In genomic region chr9:52208510-52209030, GRCm38 (mm10) we compare ENCODE assay signal across 14 mouse cellular contexts.
"Had no signal": no experiment of that assay in that cellular context is flagged by ENCODE, and none has a peak within 500 bp of the region (broad histone marks: within the 10 kb centered on the region; RNA-seq: fewer than 3 reads in every experiment).

No protein-coding gene starts in this region.

- H3K9ac ChIP-seq: kidney, embryonic 15.5 days; limb, embryonic 13.5 days; liver, embryonic 14.5 days; lung, embryonic 15.5 days; neural tube, embryonic 15.5 days; stomach, embryonic 15.5 days had no signal

- H3K27ac ChIP-seq: kidney, embryonic 15.5 days; limb, embryonic 13.5 days; liver, embryonic 14.5 days; lung, embryonic 15.5 days; midbrain, embryonic 10.5 days; neural tube, embryonic 15.5 days; stomach, embryonic 15.5 days had no signal

- DNase-seq: kidney, adult 2 months; kidney, postnatal 14 days; left cerebral cortex, postnatal 4 days; midbrain, embryonic 14.5 days; right cerebral cortex, postnatal 14 days; thymus, postnatal 4 days had no signal

- H3K27me3 ChIP-seq: kidney, embryonic 15.5 days; limb, embryonic 13.5 days; lung, embryonic 15.5 days; neural tube, embryonic 15.5 days; stomach, embryonic 15.5 days had no signal

- H3K4me1 ChIP-seq: kidney, embryonic 15.5 days; midbrain, embryonic 10.5 days; neural tube, embryonic 15.5 days; stomach, embryonic 15.5 days had no signal

- H3K4me3 ChIP-seq: kidney, embryonic 15.5 days; limb, embryonic 13.5 days; lung, embryonic 15.5 days; midbrain, embryonic 10.5 days; myocyte; neural tube, embryonic 15.5 days; stomach, embryonic 15.5 days had no signal

- H3K9me3 ChIP-seq: kidney, embryonic 15.5 days; limb, embryonic 13.5 days; lung, embryonic 15.5 days; midbrain, embryonic 10.5 days; neural tube, embryonic 15.5 days; stomach, embryonic 15.5 days had no signal

- H3K4me2 ChIP-seq: kidney, embryonic 15.5 days; limb, embryonic 13.5 days; lung, embryonic 15.5 days; neural tube, embryonic 15.5 days; stomach, embryonic 15.5 days had no signal

- H3K36me3 ChIP-seq: kidney, embryonic 15.5 days; limb, embryonic 13.5 days; lung, embryonic 15.5 days; midbrain, embryonic 10.5 days; neural tube, embryonic 15.5 days; stomach, embryonic 15.5 days had no signal
